Mouse (Mus musculus) hindbrain, embryonic 16.5 days (tissue): ENCODE measurements around the gene Foxred2. TPM values are rescaled to one million over a fixed set of nuclear protein-coding genes. Genes with fewer than 3 reads are reported as not detected.

Experiments used
- ATAC-seq: fragments of 200-750 bp; cut with Nextera tagmentation; 2 replicates; pipeline ENCODE4 v1.8.0; 2017; ENCODE audit warnings: moderate TSS enrichment, moderate library complexity
- H3K27ac ChIP-seq: fragments of 300-500 bp; sonication (generic); 2 replicates; pipeline ENCODE4 v1.5.1; 2014; ENCODE audit warnings: low read depth, mild to moderate bottlenecking, control low read depth, low read length, moderate library complexity
- H3K27me3 ChIP-seq: fragments of 300-500 bp; sonication (generic); replicated peaks from 2 replicates; pipeline ENCODE4 v1.6.1; 2014; ENCODE audit warnings: low read length; ENCODE audit not compliant: control insufficient read depth, insufficient read depth
- H3K36me3 ChIP-seq: fragments of 300-500 bp; sonication (generic); 2 replicates; pipeline ENCODE4 v1.6.1; 2014; ENCODE audit warnings: mild to moderate bottlenecking, low read length, moderate library complexity, mixed read lengths; ENCODE audit not compliant: control insufficient read depth, insufficient read depth
- H3K4me1 ChIP-seq: fragments of 300-500 bp; sonication (generic); 2 replicates; pipeline ENCODE4 v1.6.1; 2014; ENCODE audit warnings: low read depth, low read length; ENCODE audit not compliant: control insufficient read depth, insufficient read depth
- H3K4me2 ChIP-seq: fragments of 300-500 bp; sonication (generic); 2 replicates; pipeline ENCODE4 v1.6.1; 2014; ENCODE audit warnings: mild to moderate bottlenecking, low read length, control low read depth, moderate library complexity
- H3K4me3 ChIP-seq: fragments of 300-500 bp; sonication (generic); 2 replicates; pipeline ENCODE4 v1.5.1; 2014; ENCODE audit warnings: mild to moderate bottlenecking, low read length, control low read depth, moderate library complexity
- H3K9ac ChIP-seq: fragments of 300-500 bp; sonication (generic); 2 replicates; pipeline ENCODE4 v1.6.1; 2014; ENCODE audit warnings: low read depth, mild to moderate bottlenecking, control low read depth, low read length, moderate library complexity
- H3K9me3 ChIP-seq: fragments of 300-500 bp; sonication (generic); 2 replicates; pipeline ENCODE4 v1.6.1; 2014; ENCODE audit warnings: mild to moderate bottlenecking, low read length, moderate library complexity; ENCODE audit not compliant: control insufficient read depth
- WGBS: fragments of 180-500 bp; shearing (Covaris S2); extraction: QIAGEN DNeasy Blood & Tissue Kit; methylation state at CpG from one replicate; pipeline ENCODE4 v1.1.7; 2014; 5-methylcytosine and 5-hydroxymethylcytosine counted together
- polyA plus RNA-seq: library from polyadenylated mRNA; unstranded; fragments of >200 nt; fragmentation: Nextera tagmentation; extraction: Ambion mirVana; gene quantifications from 2 replicates; pipeline ENCODE4 v1.2.1, GENCODE M21; 2015

Foxred2 gene
- polyA plus RNA-seq, 1 experiment from 2014 or later: 8.8 TPM

- H3K36me3 ChIP-seq: peaks cover 7% of the 10 kb centered on the region; the same call in 1 of the 2 replicates
- WGBS: 86% methylated on average over 8 of the region's 8 CpGs
Measured at GRCm38 (mm10) chr15:77913054-77913453, 43.5 kb downstream of the Foxred2 start.

GRCm38 (mm10) chr15:77912585-77912984 lies 43.9 kb downstream of the Foxred2 start:
- Histone ChIP-seq H3K27ac (no peak overlapping the region), H3K27me3 (no peaks in the 10 kb centered on the region), H3K9me3 (no peaks in the 10 kb centered on the region), H3K4me3 (no peak overlapping the region), H3K4me2 (no peak overlapping the region), H3K9ac (no peak overlapping the region), H3K4me1 (no peaks in the 10 kb centered on the region), H3K36me3 (peaks cover 7% of the 10 kb centered on the region; the same call in 1 of the 2 replicates)
- ATAC-seq: no peak
- 62% methylated on average over 7 of the region's 7 CpGs for WGBS

More at GRCm38 (mm10) chr15:77913054-77913453, 43.5 kb downstream of the Foxred2 start:
- Histone ChIP-seq H3K27ac (no peak overlapping the region), H3K27me3 (no peaks in the 10 kb centered on the region), H3K4me2 (no peak overlapping the region), H3K4me1 (no peaks in the 10 kb centered on the region), H3K4me3 (no peak overlapping the region), H3K9ac (no peak overlapping the region), H3K9me3 (no peaks in the 10 kb centered on the region)
- ATAC-seq: no peak

- Histone ChIP-seq H3K4me1 (no peaks in the 10 kb centered on the region), H3K27me3 (no peaks in the 10 kb centered on the region), H3K9ac (no peak overlapping the region), H3K27ac (no peak overlapping the region), H3K4me2 (no peak overlapping the region), H3K9me3 (no peaks in the 10 kb centered on the region), H3K4me3 (no peak overlapping the region), H3K36me3 (peaks cover 7% of the 10 kb centered on the region; the same call in 1 of the 2 replicates)
- ATAC-seq: no peak
- 59% methylated on average over 5 of the region's 5 CpGs for WGBS
Measured at GRCm38 (mm10) chr15:77912048-77912447, 44.5 kb downstream of the Foxred2 start.

GRCm38 (mm10) chr15:77911065-77911464 lies 45.5 kb downstream of the Foxred2 start:
- no peak for ATAC-seq
- Histone ChIP-seq H3K9ac (no peak overlapping the region), H3K4me1 (no peaks in the 10 kb centered on the region), H3K36me3 (peaks cover 7% of the 10 kb centered on the region; the same call in 1 of the 2 replicates), H3K27ac (no peak overlapping the region), H3K4me3 (no peak overlapping the region), H3K4me2 (no peak overlapping the region), H3K27me3 (no peaks in the 10 kb centered on the region; the same call in 1 of the 2 replicates), H3K9me3 (no peaks in the 10 kb centered on the region)
- WGBS: 20% methylated on average over 2 of the region's 2 CpGs

GRCm38 (mm10) chr15:77907646-77908518 lies 48.6 kb downstream of the Foxred2 start:
- Histone ChIP-seq H3K9me3 (no peaks in the 10 kb centered on the region), H3K4me2 (no peak overlapping the region), H3K27me3 (no peaks in the 10 kb centered on the region; the same call in none of the 2 replicates), H3K4me1 (peaks cover 4% of the 10 kb centered on the region; the same call in 1 of the 2 replicates), H3K36me3 (no peaks in the 10 kb centered on the region), H3K4me3 (no peak overlapping the region), H3K27ac (no peak overlapping the region), H3K9ac (no peak overlapping the region)
- WGBS: 68% methylated on average over 9 of the region's 9 CpGs
- no peak for ATAC-seq

GRCm38 (mm10) chr15:77906545-77906944 lies 50.0 kb downstream of the Foxred2 start:
- WGBS: 55% methylated on average over 10 of the region's 10 CpGs
- Histone ChIP-seq H3K27me3 (no peaks in the 10 kb centered on the region; the same call in none of the 2 replicates), H3K9me3 (no peaks in the 10 kb centered on the region), H3K27ac (no peak overlapping the region), H3K4me1 (peaks cover 4% of the 10 kb centered on the region; the same call in 1 of the 2 replicates), H3K36me3 (no peaks in the 10 kb centered on the region), H3K4me3 (no peak overlapping the region), H3K4me2 (no peak overlapping the region), H3K9ac (no peak overlapping the region; the same call in 1 of the 2 replicates)
- no peak for ATAC-seq

GRCm38 (mm10) chr15:77906081-77906480 lies 50.4 kb downstream of the Foxred2 start:
- WGBS: 87% methylated on average over 8 of the region's 8 CpGs
- H3K9me3 ChIP-seq: no peaks in the 10 kb centered on the region
- no peak overlapping the region for H3K9ac ChIP-seq
- peaks cover 4% of the 10 kb centered on the region; the same call in 1 of the 2 replicates for H3K4me1 ChIP-seq
- no peak overlapping the region for H3K27ac ChIP-seq
- no peak overlapping the region for H3K4me3 ChIP-seq
- H3K4me2 ChIP-seq: no peak overlapping the region
- H3K27me3 ChIP-seq: no peaks in the 10 kb centered on the region; the same call in none of the 2 replicates
- no peaks in the 10 kb centered on the region for H3K36me3 ChIP-seq
- no peak for ATAC-seq

GRCm38 (mm10) chr15:77905275-77905970 lies 51.1 kb downstream of the Foxred2 start:
- Histone ChIP-seq H3K4me1 (peaks cover 4% of the 10 kb centered on the region; the same call in 1 of the 2 replicates), H3K9ac (peak overlapping the region; percentile 55), H3K36me3 (no peaks in the 10 kb centered on the region), H3K4me2 (peak overlapping the region; percentile 65), H3K27ac (no peak overlapping the region), H3K4me3 (peak overlapping the region; percentile 33), H3K9me3 (no peaks in the 10 kb centered on the region), H3K27me3 (no peaks in the 10 kb centered on the region; the same call in none of the 2 replicates)
- WGBS: 6% methylated on average over 26 of the region's 26 CpGs
- peak; percentile 69; the same call in 1 of the 2 replicates for ATAC-seq
